ENCODE assay signal across 22 mouse cellular contexts in the genomic region with DNA sequence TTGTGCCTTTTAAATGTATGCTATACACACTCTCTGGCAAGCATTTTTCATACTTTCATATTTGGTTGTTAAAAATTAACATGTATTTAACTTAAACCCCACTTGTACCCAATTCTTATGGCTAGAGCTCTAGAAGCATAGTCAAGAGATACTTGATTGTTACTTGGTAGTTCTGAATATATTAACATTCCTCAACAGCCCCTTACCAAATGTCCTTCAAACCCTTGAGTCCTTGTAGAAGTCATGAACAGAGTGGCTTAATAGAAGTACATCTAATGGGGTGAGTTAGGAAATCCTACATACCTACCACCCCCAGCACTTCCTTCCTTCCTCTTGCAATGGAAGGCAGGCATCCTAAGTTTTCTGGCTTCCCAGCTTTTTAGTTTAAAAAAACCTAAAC.
DNase-seq lines count a peak whose midpoint lies in the region; ATAC-seq and TF ChIP-seq lines count a peak whose summit lies in the region.
"Had no signal": no experiment of that assay in that cellular context is flagged by ENCODE, and none has a peak within 500 bp of the region (broad histone marks: within the 10 kb centered on the region; RNA-seq: fewer than 3 reads in every experiment).

No protein-coding gene starts in this region.

- no peak for DNase-seq in lung, adult 2 months
- DNase-seq in lung, postnatal 0 days (ENCODE audit: low spot score), result peak; percentile 67
- DNase-seq in lung, postnatal 14 days, result no peak
- peak; percentile 6 for DNase-seq in lung, postnatal 36 days
- DNase-seq: adrenal gland, adult 2 months; adrenal gland, postnatal 10 days; adrenal gland, postnatal 25 days; cerebellum, adult 11 months; cerebellum, adult 18-20 months; cerebellum, adult 8-10 months; cerebellum, adult 9-11 months; cerebellum, postnatal 14 days; cerebellum, postnatal 36 days; embryo, embryonic 11 days had no signal

- TF ChIP-seq EP300 in lung, postnatal 0 days (IDR thresholded peaks at IDR 0.05), result peak; percentile 47

- H3K4me1 ChIP-seq in lung, embryonic 15.5 days, result no peaks in the 10 kb centered on the region
- no peaks in the 10 kb centered on the region for H3K4me1 ChIP-seq in lung, adult 2 months (ENCODE audit: control insufficient read depth, insufficient read depth, low read length)
- H3K4me1 ChIP-seq in lung, postnatal 0 days (ENCODE audit: insufficient read depth, low read depth, low read length), result no peaks in the 10 kb centered on the region
- H3K4me1 ChIP-seq in neural tube, embryonic 15.5 days, result no peaks in the 10 kb centered on the region
- H3K4me1 ChIP-seq: embryonic facial prominence, embryonic 15.5 days had no signal

- TF ChIP-seq POLR2A in lung, adult 2 months (IDR thresholded peaks at IDR 0.05; ENCODE audit: borderline replicate concordance, extremely low read depth, low read depth, low read length), result no peak

- peak; percentile 31; the same call in 1 of the 2 replicates for ATAC-seq in lung, embryonic 15.5 days (ENCODE audit: borderline replicate concordance, extremely low read depth, low FRiP score, low TSS enrichment)
- peak; percentile 76 for ATAC-seq in lung, postnatal 0 days
- no peak for ATAC-seq in neural tube, embryonic 15.5 days (ENCODE audit: low FRiP score)
- ATAC-seq: forebrain, embryonic 14.5 days had no signal

- peaks cover 66% of the 10 kb centered on the region for H3K27me3 ChIP-seq in lung, embryonic 15.5 days
- 0 out of 2 replicates have a peak, but pooled peaks cover 5% of the 10 kb centered on the region for H3K27me3 ChIP-seq in lung, postnatal 0 days (replicated peaks; ENCODE audit: insufficient read depth, low read length)
- H3K27me3 ChIP-seq in neural tube, embryonic 15.5 days (replicated peaks), result no peaks in the 10 kb centered on the region
- H3K27me3 ChIP-seq: embryonic facial prominence, embryonic 13.5 days; embryonic facial prominence, embryonic 15.5 days; forebrain, embryonic 12.5 days had no signal

- no peak overlapping the region for H3K4me3 ChIP-seq in lung, embryonic 15.5 days
- H3K4me3 ChIP-seq in lung, adult 2 months (replicated peaks; ENCODE audit: extremely low read depth, low read depth, low read length), result no peak overlapping the region
- H3K4me3 ChIP-seq in lung, postnatal 0 days (ENCODE audit: low read depth, low read length), result no peak overlapping the region
- no peak overlapping the region for H3K4me3 ChIP-seq in neural tube, embryonic 15.5 days (replicated peaks)
- H3K4me3 ChIP-seq: embryonic facial prominence, embryonic 13.5 days; embryonic facial prominence, embryonic 15.5 days; erythroblast, embryonic 14.5 days; forebrain, embryonic 10.5 days; forebrain, embryonic 12.5 days had no signal

- H3K36me3 ChIP-seq in lung, embryonic 15.5 days, result no peaks in the 10 kb centered on the region
- no peaks in the 10 kb centered on the region for H3K36me3 ChIP-seq in lung, postnatal 0 days (ENCODE audit: insufficient read depth, low read length)
- no peaks in the 10 kb centered on the region for H3K36me3 ChIP-seq in neural tube, embryonic 15.5 days
- H3K36me3 ChIP-seq: embryonic facial prominence, embryonic 13.5 days; embryonic facial prominence, embryonic 15.5 days; forebrain, embryonic 10.5 days; forebrain, embryonic 12.5 days had no signal

- H3K9ac ChIP-seq in lung, embryonic 15.5 days, result no peak overlapping the region
- no peak overlapping the region for H3K9ac ChIP-seq in lung, postnatal 0 days (replicated peaks; ENCODE audit: low read depth)
- no peak overlapping the region for H3K9ac ChIP-seq in neural tube, embryonic 15.5 days (replicated peaks)
- H3K9ac ChIP-seq: embryonic facial prominence, embryonic 13.5 days; embryonic facial prominence, embryonic 15.5 days; forebrain, embryonic 12.5 days had no signal

- H3K4me2 ChIP-seq in lung, embryonic 15.5 days, result no peak overlapping the region
- H3K4me2 ChIP-seq in lung, postnatal 0 days (replicated peaks; ENCODE audit: low read depth, low read length), result no peak overlapping the region
- no peak overlapping the region for H3K4me2 ChIP-seq in neural tube, embryonic 15.5 days
- H3K4me2 ChIP-seq: embryonic facial prominence, embryonic 13.5 days; embryonic facial prominence, embryonic 15.5 days; forebrain, embryonic 12.5 days had no signal

- H3K27ac ChIP-seq in lung, embryonic 15.5 days, result no peak overlapping the region
- H3K27ac ChIP-seq in lung, postnatal 0 days (ENCODE audit: low read length), result no peak overlapping the region
- H3K27ac ChIP-seq in neural tube, embryonic 15.5 days (replicated peaks), result no peak overlapping the region
- H3K27ac ChIP-seq: embryonic facial prominence, embryonic 13.5 days; embryonic facial prominence, embryonic 15.5 days; forebrain, embryonic 10.5 days; forebrain, embryonic 12.5 days had no signal

- TF ChIP-seq CTCF in lung, adult 2 months (IDR thresholded peaks at IDR 0.05; ENCODE audit: insufficient read depth, low read length), result no peak
- no peak for TF ChIP-seq CTCF in lung, postnatal 0 days (IDR thresholded peaks at IDR 0.05)

- no peaks in the 10 kb centered on the region for H3K9me3 ChIP-seq in lung, embryonic 15.5 days
- no peaks in the 10 kb centered on the region for H3K9me3 ChIP-seq in lung, postnatal 0 days (ENCODE audit: low read length)
- no peaks in the 10 kb centered on the region for H3K9me3 ChIP-seq in neural tube, embryonic 15.5 days (replicated peaks)
- H3K9me3 ChIP-seq: embryonic facial prominence, embryonic 13.5 days; embryonic facial prominence, embryonic 15.5 days; forebrain, embryonic 10.5 days; forebrain, embryonic 12.5 days had no signal

Comparison
In these comparisons a context has a peak if more than half of its experiments do, and no peak if none do; other contexts are left out.
1. DNase-seq: peak in lung, postnatal 0 days (single experiment) and lung, postnatal 36 days (single experiment); none in lung, adult 2 months (single experiment) and lung, postnatal 14 days (single experiment).